Mouse (Mus musculus): Measurements from ENCODE around the gene Fam69a.
"Not testable (repeated sequence)": the region's sequence is repeated elsewhere in the genome, so short reads cannot be mapped to it uniquely, and the experiment has no call there.

Fam69a gene

GRCm38 (mm10) chr5:107982016-107982415, 4.9 kb downstream of the Fam69a start:
- no peak for DNase-seq (ENCODE audit: low read depth in 1 of 2, low spot score in 2 of 2)

- no peak for DNase-seq (ENCODE audit: low read depth in 1 of 2, low spot score in 2 of 2)
These were observed 7.0 kb downstream of the Fam69a start for GRCm38 (mm10) chr5:107979901-107980300.

- no peak for DNase-seq (ENCODE audit: low read depth in 1 of 2, low spot score in 2 of 2)
These were observed 8.4 kb downstream of the Fam69a start for GRCm38 (mm10) chr5:107978289-107979035.

- no peak for DNase-seq (ENCODE audit: low read depth in 1 of 2, low spot score in 2 of 2)
These were observed 9.1 kb downstream of the Fam69a start for GRCm38 (mm10) chr5:107977640-107978288.

- no peak for DNase-seq (ENCODE audit: low read depth in 1 of 2, low spot score in 2 of 2)
These were observed 13.6 kb downstream of the Fam69a start for GRCm38 (mm10) chr5:107973310-107973709.

- no peak for DNase-seq (ENCODE audit: low read depth in 1 of 2, low spot score in 2 of 2)
These were observed 14.2 kb downstream of the Fam69a start for GRCm38 (mm10) chr5:107972444-107973272.

- no peak for DNase-seq (ENCODE audit: low read depth in 1 of 2, low spot score in 2 of 2)
These were observed 15.8 kb downstream of the Fam69a start for GRCm38 (mm10) chr5:107971069-107971468.

- DNase-seq (ENCODE audit: low read depth in 1 of 2, low spot score in 2 of 2) = not testable (repeated sequence)
These were observed 17.1 kb downstream of the Fam69a start for GRCm38 (mm10) chr5:107969818-107970217.

- no peak for DNase-seq (ENCODE audit: low read depth in 1 of 2, low spot score in 2 of 2)
These were observed 18.8 kb downstream of the Fam69a start for GRCm38 (mm10) chr5:107968079-107968478.

GRCm38 (mm10) chr5:107966841-107967457, 19.9 kb downstream of the Fam69a start:
- no peak for DNase-seq (ENCODE audit: low read depth in 1 of 2, low spot score in 2 of 2)

- no peak for DNase-seq (ENCODE audit: low read depth in 1 of 2, low spot score in 2 of 2)
These were observed 20.7 kb downstream of the Fam69a start for GRCm38 (mm10) chr5:107966156-107966555.

GRCm38 (mm10) chr5:107965355-107965991, 21.4 kb downstream of the Fam69a start:
- no peak for DNase-seq (ENCODE audit: low read depth in 1 of 2, low spot score in 2 of 2)

GRCm38 (mm10) chr5:107964031-107964758, 22.7 kb downstream of the Fam69a start:
- no peak for DNase-seq (ENCODE audit: low read depth in 1 of 2, low spot score in 2 of 2)

GRCm38 (mm10) chr5:107961438-107962251, 25.2 kb downstream of the Fam69a start:
- no peak for DNase-seq (ENCODE audit: low read depth in 1 of 2, low spot score in 2 of 2)

- peak; percentile 36 to 43 for DNase-seq (ENCODE audit: low read depth in 1 of 2, low spot score in 2 of 2)
These were observed 26.2 kb downstream of the Fam69a start for GRCm38 (mm10) chr5:107960532-107961202.

- DNase-seq (ENCODE audit: low read depth in 1 of 2, low spot score in 2 of 2) = no peak
These were observed 27.1 kb downstream of the Fam69a start for GRCm38 (mm10) chr5:107959624-107960300.

- peak; percentile 25 to 43 for DNase-seq (ENCODE audit: low read depth in 1 of 2, low spot score in 2 of 2)
These were observed 36.2 kb downstream of the Fam69a start for GRCm38 (mm10) chr5:107950643-107951042.

GRCm38 (mm10) chr5:107949607-107950006, 37.3 kb downstream of the Fam69a start:
- peak; percentile 37 to 51 for DNase-seq (ENCODE audit: low read depth in 1 of 2, low spot score in 2 of 2)
